Mouse (Mus musculus) brain, embryonic 14.5 days (tissue): Measurements from ENCODE around the gene Plekha7. TPM values are rescaled to one million over a fixed set of nuclear protein-coding genes. Genes with fewer than 3 reads are reported as not detected.

Source experiments
- DNase-seq: peaks from one replicate; pipeline ENCODE4 v3.0.0-alpha.2; 2011; ENCODE audit warnings: low read depth
- CTCF ChIP-seq: fragments of 200-500 bp; IDR thresholded peaks from 2 replicates; pipeline ENCODE4 v1.5.1; 2012; ENCODE audit warnings: inconsistent platforms, mild to moderate bottlenecking, moderate library complexity, borderline replicate concordance; ENCODE audit not compliant: insufficient read depth, insufficient read length; ENCODE audit errors: extremely low read depth
- POLR2A ChIP-seq: fragments of 200-500 bp; IDR thresholded peaks from 2 replicates; pipeline ENCODE4 v1.6.1; 2012; ENCODE audit warnings: mild to moderate bottlenecking, inconsistent platforms, borderline replicate concordance; ENCODE audit not compliant: poor library complexity, insufficient read depth, insufficient read length, severe bottlenecking; ENCODE audit errors: extremely low read depth
- polyA plus RNA-seq: library from polyadenylated mRNA; depleted of rRNA; stranded (reverse); fragments of >200 nt; gene quantifications from 2 replicates; pipeline ENCODE4 v1.2.3, GENCODE M21; 2012

Plekha7 gene
- polyA plus RNA-seq, 1 experiment = 13.5 TPM

DNA sequence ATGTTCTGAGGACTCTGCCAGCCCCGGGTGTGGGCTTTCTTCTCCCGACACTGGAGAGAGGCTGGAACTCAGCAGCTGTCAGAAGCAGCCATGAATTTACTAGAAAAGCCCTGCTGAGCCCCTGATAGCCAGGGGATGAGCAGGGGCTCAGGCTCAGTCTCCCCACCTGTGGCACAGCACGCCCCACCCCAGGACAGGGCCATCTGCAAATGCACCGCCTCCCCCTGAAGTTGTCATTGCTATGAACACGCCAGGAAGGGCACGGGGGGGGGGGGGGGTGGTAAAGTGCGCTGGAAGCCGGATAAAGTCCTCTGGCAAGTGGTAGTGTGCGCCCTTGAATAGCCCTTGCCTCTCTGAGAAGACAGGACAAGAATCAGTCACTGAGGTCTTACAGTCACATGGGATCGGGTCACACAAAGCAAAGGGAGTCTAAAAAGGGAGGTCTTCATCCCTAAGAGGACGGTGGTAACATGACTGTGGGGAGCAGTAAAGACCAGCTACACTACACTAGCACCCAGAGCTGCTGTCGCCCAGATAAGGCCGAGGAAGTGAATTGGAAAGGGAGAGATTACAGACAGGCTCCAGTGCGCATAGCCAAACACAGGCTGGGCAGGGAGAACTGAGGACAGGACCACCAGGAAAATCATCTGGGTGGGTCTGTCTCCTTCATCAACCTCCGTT is 61.3 kb downstream of the Plekha7 start:
- no peak for TF ChIP-seq POLR2A
- TF ChIP-seq CTCF = no peak
- no peak for DNase-seq

DNA sequence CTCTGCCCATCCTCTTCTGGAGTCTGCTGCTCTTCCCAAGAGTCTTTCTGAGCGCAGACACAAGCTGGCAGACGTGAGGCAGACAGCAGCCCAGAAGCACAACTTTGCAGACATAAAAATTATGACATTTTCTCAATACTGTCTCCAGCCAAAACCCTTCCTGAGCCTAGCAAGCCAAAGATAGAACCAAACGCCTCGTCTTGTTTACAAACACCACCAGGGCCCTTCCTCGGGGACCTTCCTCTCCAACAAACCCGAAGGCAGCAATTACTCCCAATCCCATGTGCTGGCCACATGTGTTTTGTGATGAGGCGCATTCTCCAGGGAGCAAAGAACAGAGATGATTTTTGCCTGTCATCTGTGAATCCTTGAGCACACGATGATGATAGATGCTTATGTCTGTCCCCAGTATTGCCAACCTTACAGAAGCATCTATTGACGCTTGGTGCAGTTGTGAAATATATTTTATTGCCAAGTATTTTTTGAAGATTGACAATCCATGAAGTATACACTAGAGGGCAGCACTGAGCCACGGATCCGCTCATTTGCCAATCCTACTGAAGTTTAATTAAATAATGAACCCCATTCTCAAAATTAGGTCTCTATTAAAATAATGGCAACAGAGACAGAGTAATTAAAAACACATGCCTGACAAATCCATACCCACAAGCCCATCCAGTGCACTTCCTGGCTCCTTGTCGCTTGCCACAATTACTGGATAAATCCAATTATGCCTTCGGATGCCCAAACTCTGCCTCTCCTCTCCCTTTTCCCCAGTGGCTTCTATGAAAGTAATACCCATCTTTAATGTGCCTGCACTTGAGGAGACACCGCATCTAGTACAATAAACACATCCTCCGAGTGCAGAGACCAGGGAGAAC is 62.1 kb downstream of the Plekha7 start:
- peak; percentile 69 for DNase-seq
- peak; percentile 48; the same call in 1 of the 2 replicates for TF ChIP-seq CTCF
- TF ChIP-seq POLR2A = no peak

DNA sequence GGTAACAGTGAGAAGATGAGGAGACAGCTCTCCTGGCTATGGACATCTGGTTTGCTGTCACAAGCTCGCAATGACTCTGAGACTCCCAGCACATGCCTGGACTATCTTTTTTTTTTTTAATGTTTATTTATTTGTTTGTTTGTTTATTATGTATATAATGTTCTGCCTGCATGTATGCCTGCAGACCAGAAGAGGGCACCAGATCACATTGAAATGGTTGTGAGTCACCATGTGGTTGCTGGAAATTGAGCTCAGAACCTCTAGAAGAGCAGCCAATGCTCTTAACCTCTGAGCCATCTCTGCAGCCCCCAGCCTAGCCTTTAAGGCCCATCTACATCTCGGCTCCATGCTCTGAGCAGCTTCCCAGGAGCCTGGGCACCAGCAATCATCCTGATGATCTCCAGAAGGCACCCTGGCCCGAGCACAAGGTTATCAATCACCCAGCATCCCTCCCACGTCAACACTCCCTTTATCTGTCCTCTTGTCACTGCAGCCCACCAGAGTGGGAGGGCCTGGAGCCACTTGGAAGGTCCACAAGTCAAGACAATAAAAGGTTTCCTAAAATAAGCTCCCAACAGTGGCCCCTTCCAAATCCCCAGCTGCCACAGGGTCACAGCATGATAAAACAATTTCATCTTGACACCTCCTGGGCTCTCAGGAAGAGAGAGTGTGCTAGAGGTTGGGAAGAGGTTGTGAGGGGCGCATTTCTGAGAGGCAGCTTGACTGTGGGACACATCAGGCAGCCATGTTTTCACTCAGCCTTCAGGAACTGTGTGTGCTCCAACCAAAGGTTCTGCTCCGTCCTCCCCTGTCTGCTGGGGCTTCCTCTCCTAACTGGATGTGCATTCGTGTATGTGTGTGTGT is 63.6 kb downstream of the Plekha7 start:
- DNase-seq = no peak
- TF ChIP-seq CTCF (peak; percentile 29; the same call in 1 of the 2 replicates), POLR2A (no peak)

DNA sequence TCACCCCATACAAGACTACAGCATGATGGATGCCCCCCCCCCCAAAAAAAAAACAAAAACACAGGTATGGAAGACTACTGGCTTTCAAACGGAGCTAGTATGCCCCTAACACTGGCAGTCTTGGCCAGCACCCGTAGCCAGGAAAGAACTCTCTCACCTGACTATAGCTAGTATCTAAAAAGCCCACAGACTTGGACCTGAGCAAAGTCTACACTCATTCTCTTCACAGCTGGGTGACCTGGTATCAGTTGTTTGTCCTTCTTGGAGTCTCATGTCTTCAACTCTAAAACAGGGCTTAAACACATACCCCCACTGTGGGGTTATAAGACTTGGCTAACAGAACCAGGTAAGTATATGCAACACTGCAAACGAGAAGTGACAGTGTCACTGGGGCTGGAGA is 65.4 kb downstream of the Plekha7 start:
- DNase-seq = no peak
- no peak for TF ChIP-seq CTCF
- no peak for TF ChIP-seq POLR2A

DNA sequence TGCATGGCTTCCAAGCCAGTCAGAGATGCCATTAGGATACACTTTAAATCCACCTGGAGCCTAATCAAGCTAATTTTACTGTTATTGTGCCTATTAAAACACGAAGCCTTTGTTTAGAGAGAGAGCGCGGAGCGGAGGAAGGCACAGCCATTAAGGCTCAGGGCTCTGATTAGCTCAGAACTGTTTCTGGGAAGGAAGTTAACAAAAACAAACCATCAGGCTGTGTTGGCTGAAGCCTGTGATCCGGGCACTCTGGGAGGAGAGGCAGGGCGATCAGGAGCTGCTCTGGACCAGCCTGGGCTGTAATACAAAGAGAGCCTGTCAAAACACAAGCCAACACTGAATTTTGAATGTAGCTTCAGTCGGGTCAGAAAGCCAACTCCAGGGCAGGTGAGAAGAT is 66.6 kb downstream of the Plekha7 start:
- DNase-seq = peak; percentile 63
- no peak for TF ChIP-seq POLR2A
- no peak for TF ChIP-seq CTCF

DNA sequence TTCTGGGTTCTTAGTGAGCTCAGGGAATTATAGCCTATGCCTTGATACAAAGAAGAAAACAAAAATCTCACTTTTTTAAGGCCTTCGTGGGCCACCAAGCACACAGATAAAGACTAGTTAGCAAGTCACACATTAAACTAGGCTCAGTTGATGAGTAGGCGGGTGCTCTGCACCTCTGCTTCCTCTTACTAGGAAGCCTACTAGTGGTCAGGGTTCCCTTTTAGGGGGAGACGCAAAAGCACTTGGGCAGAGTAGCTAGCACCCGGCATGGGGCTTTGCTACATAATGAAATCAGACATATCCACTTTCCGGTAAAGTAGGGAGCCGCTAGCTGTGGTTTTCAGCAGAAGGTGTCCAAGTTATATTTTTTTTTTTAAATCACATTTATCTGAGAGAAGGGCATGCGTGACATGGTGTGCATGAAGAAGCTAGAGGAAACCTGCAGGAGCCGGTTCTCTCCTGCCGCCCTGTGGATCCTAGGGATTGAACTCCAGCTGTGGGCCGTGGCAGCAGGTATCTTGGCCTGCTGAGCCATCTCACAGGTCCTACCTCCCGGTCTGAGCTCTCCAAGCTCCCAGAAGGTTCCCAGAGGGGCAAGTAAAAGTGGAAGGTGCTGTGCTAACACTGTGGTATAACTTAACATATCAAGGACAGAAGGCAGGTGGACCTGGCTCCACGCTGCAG is 67.2 kb downstream of the Plekha7 start:
- no peak for TF ChIP-seq POLR2A
- no peak for TF ChIP-seq CTCF
- no peak for DNase-seq

DNA sequence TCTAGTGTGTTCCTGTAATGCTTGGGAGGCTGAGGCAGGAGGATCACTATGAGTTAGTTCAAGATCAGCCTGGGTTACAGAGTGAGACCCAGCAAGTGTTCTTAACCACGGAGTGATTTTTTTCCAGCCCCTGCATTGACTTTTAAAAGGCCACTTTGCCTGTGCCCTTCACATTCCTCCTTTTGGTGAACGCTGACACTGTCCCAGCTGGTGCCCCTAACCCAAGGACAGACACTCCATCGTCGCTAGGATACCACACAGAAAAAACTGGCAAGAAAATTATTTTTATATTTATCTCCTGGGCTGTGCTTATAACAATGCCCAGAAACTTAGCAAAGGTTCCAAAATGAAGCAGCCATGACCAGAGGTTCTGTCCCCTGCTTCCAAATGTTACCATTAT is 67.8 kb downstream of the Plekha7 start:
- no peak for DNase-seq
- TF ChIP-seq CTCF = no peak
- TF ChIP-seq POLR2A = no peak

DNA sequence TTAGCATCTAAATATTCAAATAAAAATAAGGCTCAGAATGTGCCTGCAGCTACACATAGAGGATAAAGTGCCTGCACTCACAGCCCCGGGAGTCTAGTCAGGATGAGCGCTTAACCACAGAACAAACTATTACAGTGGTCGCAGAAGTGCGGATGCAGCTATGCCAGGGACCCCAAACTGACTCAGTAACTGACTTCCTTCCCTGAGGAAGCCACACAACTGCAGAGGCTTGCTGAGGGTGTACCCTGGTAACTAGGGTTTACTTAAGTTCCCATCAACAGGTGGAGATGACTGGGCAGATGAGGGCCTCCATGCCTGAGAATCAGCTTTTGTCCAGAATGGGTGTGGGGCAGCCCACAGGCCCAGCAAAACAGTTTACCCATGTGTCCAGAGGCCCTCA is 69.9 kb downstream of the Plekha7 start:
- DNase-seq = no peak

DNA sequence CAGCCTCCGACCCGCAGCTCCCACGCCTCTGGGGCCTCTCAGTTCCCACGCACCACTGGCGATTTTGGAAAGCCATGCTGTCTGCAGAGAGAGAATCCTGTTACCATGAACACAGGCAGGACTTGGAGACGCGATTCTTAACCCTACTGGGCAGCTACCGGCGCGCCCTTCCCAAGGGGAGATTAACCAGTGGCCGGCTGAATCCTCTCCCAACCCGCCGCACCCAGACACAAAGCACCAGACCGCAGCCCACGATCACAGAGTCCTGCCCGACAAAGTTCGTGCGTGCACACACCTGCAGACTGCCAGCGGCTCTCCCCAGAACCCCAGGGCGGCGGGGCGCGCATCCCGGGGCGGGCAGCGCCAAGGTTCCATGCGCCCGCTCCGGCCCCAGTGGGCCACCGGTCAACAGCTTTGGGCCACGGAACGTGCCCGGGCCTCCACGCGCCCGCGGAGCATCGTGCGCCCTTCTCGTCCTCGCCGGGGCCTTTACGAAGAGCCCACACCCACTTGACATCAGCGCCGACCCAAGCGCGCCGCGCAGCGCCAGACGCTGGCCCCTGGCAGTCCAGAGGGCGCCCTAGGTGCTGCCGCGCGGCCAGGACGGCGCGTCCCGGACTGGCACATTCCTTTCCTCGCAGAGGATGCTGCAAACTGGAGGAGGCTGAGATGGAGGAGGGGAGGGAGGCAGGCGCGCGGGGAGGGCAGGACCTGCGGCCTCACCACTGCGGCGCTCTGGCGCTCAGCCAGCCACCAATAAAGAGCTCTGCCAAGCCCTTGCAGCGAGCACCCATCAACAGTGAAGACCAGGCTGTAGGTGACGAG is 70.8 kb downstream of the Plekha7 start:
- peak; percentile 75 for DNase-seq
- TF ChIP-seq POLR2A = no peak
- TF ChIP-seq CTCF = no peak

More for the DNA sequence above, 69.9 kb downstream of the Plekha7 start:
- no peak for TF ChIP-seq CTCF
- TF ChIP-seq POLR2A = no peak

DNA sequence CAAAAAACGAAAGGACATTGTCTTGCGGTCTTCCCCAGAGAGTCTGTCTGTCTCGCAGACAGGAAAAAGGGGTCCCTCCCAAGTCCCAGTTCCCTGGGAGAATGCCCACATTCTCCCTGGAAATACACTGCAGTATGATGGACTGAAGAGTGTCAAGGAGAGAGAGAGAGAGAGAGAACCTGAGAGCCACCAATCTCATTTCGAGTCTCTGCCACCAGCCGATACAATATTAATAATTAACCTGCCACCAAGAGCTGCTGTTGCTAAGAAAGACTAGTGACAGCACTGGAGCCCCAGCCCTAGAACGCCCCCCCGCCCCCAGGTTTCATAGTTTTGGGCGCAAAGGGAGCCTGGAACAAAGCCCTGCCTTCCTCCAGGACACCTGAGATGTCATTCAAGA is 71.6 kb downstream of the Plekha7 start:
- TF ChIP-seq CTCF = no peak
- TF ChIP-seq POLR2A = no peak
- DNase-seq = no peak
